Mouse (Mus musculus): ENCODE data around the gene Plekhj1. TPM values are rescaled to one million over a fixed set of nuclear protein-coding genes. Genes with fewer than 3 reads are reported as not detected.

Plekhj1 gene
- total RNA-seq, 1 experiment from 2014 or later: 45.6 TPM

Other genes with a start within 250 kb of the Plekhj1 start
- 13.9 and 19.2 TPM in 2 replicates for gene Rexo1, start 237.1 kb downstream of the Plekhj1 start, total RNA-seq (2017)
- gene Klf16, start 221.3 kb downstream of the Plekhj1 start, total RNA-seq (2017): 5.3 and 9.9 TPM in 2 replicates
- 16.3 and 20.9 TPM in 2 replicates for gene Abhd17a, start 208.3 kb downstream of the Plekhj1 start, total RNA-seq (2017)
- gene Scamp4, start 195.8 kb downstream of the Plekhj1 start, total RNA-seq (2017): 7.4 and 9.6 TPM in 2 replicates
- gene Adat3, start 195.7 kb downstream of the Plekhj1 start, total RNA-seq (2017): 0.94 TPM in 1 of 2 replicates, not detected in the other
- gene Gm49322, start 192.6 kb downstream of the Plekhj1 start, total RNA-seq (2017): 0.31 and 0.60 TPM in 2 replicates
- gene Csnk1g2, start 175.8 kb downstream of the Plekhj1 start, total RNA-seq (2017): 184 and 239 TPM in 2 replicates
- 13.6 and 35.8 TPM in 2 replicates for gene Btbd2, start 141.6 kb downstream of the Plekhj1 start, total RNA-seq (2017)
- gene Mknk2, start 120.5 kb downstream of the Plekhj1 start, total RNA-seq (2017): 52.4 and 75.9 TPM in 2 replicates
- gene Mob3a, start 96.6 kb downstream of the Plekhj1 start, total RNA-seq (2017): 81.1 and 92.3 TPM in 2 replicates
- gene Izumo4, start 96.4 kb downstream of the Plekhj1 start, total RNA-seq (2017): 9.5 and 10.4 TPM in 2 replicates
- gene Ap3d1, start 56.4 kb downstream of the Plekhj1 start, total RNA-seq (2017): 37.7 and 45.2 TPM in 2 replicates
- gene Dot1l, start 43.4 kb downstream of the Plekhj1 start, total RNA-seq (2017): 12.0 and 13.0 TPM in 2 replicates
- gene Sf3a2, start 428 bp downstream of the Plekhj1 start, total RNA-seq (2017): 12.9 and 24.7 TPM in 2 replicates
- 0.15 TPM in 1 of 2 replicates, not detected in the other for gene Amh, start 6.6 kb upstream of the Plekhj1 start, total RNA-seq (2017)
- 0.50 and 0.94 TPM in 2 replicates for gene Jsrp1, start 14.9 kb upstream of the Plekhj1 start, total RNA-seq (2017)
- 154 and 289 TPM in 2 replicates for gene Oaz1, start 28.0 kb upstream of the Plekhj1 start, total RNA-seq (2017)
- gene Lingo3, start 45.4 kb upstream of the Plekhj1 start, total RNA-seq (2017): 0.30 TPM in 1 of 2 replicates, not detected in the other
- gene Lsm7, start 56.6 kb upstream of the Plekhj1 start, total RNA-seq (2017): 202 and 278 TPM in 2 replicates
- 14.1 and 30.1 TPM in 2 replicates for gene Sppl2b, start 56.6 kb upstream of the Plekhj1 start, total RNA-seq (2017)
- gene Tmprss9, start 73.2 kb upstream of the Plekhj1 start, total RNA-seq (2017): not detected in 2 replicates
- gene Timm13, start 102.3 kb upstream of the Plekhj1 start, total RNA-seq (2017): 22.3 and 48.7 TPM in 2 replicates
- gene Lmnb2, start 119.6 kb upstream of the Plekhj1 start, total RNA-seq (2017): 34.0 and 35.9 TPM in 2 replicates
- gene Gadd45b, start 131.4 kb upstream of the Plekhj1 start, total RNA-seq (2017): 24.2 and 25.4 TPM in 2 replicates
- gene Gng7, start 216.3 kb upstream of the Plekhj1 start, total RNA-seq (2017): 0.50 and 0.75 TPM in 2 replicates
- not detected in 2 replicates for gene Diras1, start 227.0 kb upstream of the Plekhj1 start, total RNA-seq (2017)
- gene Slc39a3, start 238.8 kb upstream of the Plekhj1 start, total RNA-seq (2017): 6.9 and 7.2 TPM in 2 replicates

Data from hematopoietic stem cell, adult 5-6 weeks (primary cell).